Mouse (Mus musculus) liver, embryonic 14.5 days (tissue): ENCODE data around the gene Galnt10. TPM values are rescaled to one million over a fixed set of nuclear protein-coding genes. Genes with fewer than 3 reads are reported as not detected.

Experiments used
- ATAC-seq: fragments of 200-750 bp; cut with Nextera tagmentation; 2 replicates; pipeline ENCODE4 v1.8.0; 2017; ENCODE audit warnings: moderate number of reproducible peaks, mild to moderate bottlenecking, moderate library complexity; ENCODE audit not compliant: insufficient read depth
- DNase-seq, 3 experiments: peaks; one replicate each; pipeline ENCODE4 v3.0.0-alpha.2; 2012 to 2013; ENCODE audit warnings: low read depth in 3 of 3, low spot score in 3 of 3
- H3K27ac ChIP-seq: fragments of 300-500 bp; sonication (generic); 2 replicates; pipeline ENCODE4 v1.5.1; 2014; ENCODE audit warnings: moderate library complexity, mild to moderate bottlenecking, control low read depth, inconsistent platforms
- H3K27me3 ChIP-seq: fragments of 300-500 bp; sonication (generic); 2 replicates; pipeline ENCODE4 v1.6.1; 2014; ENCODE audit warnings: mild to moderate bottlenecking, low read length, moderate library complexity; ENCODE audit not compliant: control insufficient read depth, insufficient read depth
- H3K36me3 ChIP-seq: fragments of 300-500 bp; sonication (generic); replicated peaks from 2 replicates; pipeline ENCODE4 v1.6.1; 2014; ENCODE audit warnings: low read depth; ENCODE audit not compliant: control insufficient read depth, insufficient read depth
- H3K4me1 ChIP-seq, 2 experiments: fragments of 200-500 bp in 1 of 2; fragments of 300-500 bp in 1 of 2; sonication (generic) in 1 of 2; replicated peaks; 2 replicates each; pipeline ENCODE4 v1.6.1; 2012 to 2014; ENCODE audit warnings: antibody characterized with exemption in 1 of 2, inconsistent platforms in 1 of 2, low read length in 1 of 2; ENCODE audit not compliant: control insufficient read depth in 2 of 2, insufficient read depth in 2 of 2
- H3K4me2 ChIP-seq: fragments of 300-500 bp; sonication (generic); 2 replicates; pipeline ENCODE4 v1.6.1; 2014; ENCODE audit warnings: low read depth, mild to moderate bottlenecking, control low read depth, moderate library complexity
- H3K4me3 ChIP-seq, 2 experiments: fragments of 200-500 bp in 1 of 2; fragments of 300-500 bp in 1 of 2; sonication (generic) in 1 of 2; 2 replicates each; pipeline ENCODE4 v1.5.1; 2012 to 2014; ENCODE audit warnings: low read depth in 2 of 2, low read length in 2 of 2, mild to moderate bottlenecking in 2 of 2, control low read depth in 1 of 2, inconsistent platforms in 1 of 2, moderate library complexity in 1 of 2; ENCODE audit not compliant: insufficient read depth in 1 of 2
- H3K9ac ChIP-seq: fragments of 300-500 bp; sonication (generic); replicated peaks from 2 replicates; pipeline ENCODE4 v1.6.1; 2014; ENCODE audit warnings: mild to moderate bottlenecking, control low read depth, moderate library complexity
- H3K9me3 ChIP-seq: fragments of 300-500 bp; sonication (generic); 2 replicates; pipeline ENCODE4 v1.6.1; 2016; ENCODE audit warnings: low read length, mixed read lengths; ENCODE audit not compliant: control insufficient read depth
- CTCF ChIP-seq: IDR thresholded peaks from 2 replicates; pipeline ENCODE4 v1.5.1; 2016; ENCODE audit warnings: antibody characterized with exemption, low read depth, control low read depth
- EP300 ChIP-seq: IDR thresholded peaks from 2 replicates; pipeline ENCODE4 v1.6.1; 2016; ENCODE audit warnings: antibody characterized with exemption, low read depth
- WGBS: fragments of 180-500 bp; shearing (Covaris S2); extraction: QIAGEN DNeasy Blood & Tissue Kit; methylation state at CpG from one replicate; pipeline ENCODE4 v1.1.7; 2014; ENCODE audit not compliant: insufficient replicate concordance; 5-methylcytosine and 5-hydroxymethylcytosine counted together
- polyA plus RNA-seq, 2 experiments: library from polyadenylated mRNA; depleted of rRNA in 1 of 2; stranded (reverse) in 1 of 2; unstranded in 1 of 2; fragments of >200 nt; fragmentation: Nextera tagmentation in 1 of 2; extraction: Ambion mirVana in 1 of 2; gene quantifications; 2 replicates each; pipeline versions ENCODE4 v1.2.1 to v1.2.3; 2012 to 2014

Gene Galnt10
- polyA plus RNA-seq, 2 experiments, result 13.1 to 13.9 TPM

- H3K27ac ChIP-seq, result no peak overlapping the region
- ATAC-seq (no peak), DNase-seq (no peak)
- H3K4me2 ChIP-seq, result peak overlapping the region; percentile 13; the same call in 1 of the 2 replicates
- H3K36me3 ChIP-seq, result no peaks in the 10 kb centered on the region
- H3K4me1 ChIP-seq, result no peaks in the 10 kb centered on the region
- H3K9me3 ChIP-seq, result no peaks in the 10 kb centered on the region
- TF ChIP-seq CTCF, result no peak
- TF ChIP-seq EP300, result no peak
- no peak overlapping the region for H3K9ac ChIP-seq
- WGBS, result 1% methylated on average over 41 of the region's 41 CpGs
- H3K27me3 ChIP-seq, result peaks cover 70% of the 10 kb centered on the region
- peak overlapping the region in 1 of 2 experiments; percentile 25; a peak in 2 of 4 replicates for H3K4me3 ChIP-seq
Measured at GRCm38 (mm10) chr11:57827048-57827914, 182.0 kb downstream of the Galnt10 start.

- no peaks in the 10 kb centered on the region for H3K4me1 ChIP-seq
- no peaks in the 10 kb centered on the region for H3K36me3 ChIP-seq
- TF ChIP-seq EP300, result no peak
- TF ChIP-seq CTCF, result no peak
- H3K27ac ChIP-seq, result no peak overlapping the region
- DNase-seq, result no peak
- peak overlapping the region in 1 of 2 experiments; percentile 25; a peak in 2 of 4 replicates for H3K4me3 ChIP-seq
- no peak for ATAC-seq
- H3K9me3 ChIP-seq, result no peaks in the 10 kb centered on the region
- H3K27me3 ChIP-seq, result peaks cover 78% of the 10 kb centered on the region
- WGBS, result 2% methylated on average over 33 of the region's 33 CpGs
- H3K4me2 ChIP-seq, result no peak overlapping the region; the same call in 1 of the 2 replicates
- no peak overlapping the region for H3K9ac ChIP-seq
Measured at GRCm38 (mm10) chr11:57827915-57828545, 182.8 kb downstream of the Galnt10 start.

GRCm38 (mm10) chr11:57828955-57829870 is 184.0 kb downstream of the Galnt10 start:
- 4% methylated on average over 53 of the region's 53 CpGs for WGBS
- TF ChIP-seq CTCF, result no peak
- H3K9me3 ChIP-seq, result no peaks in the 10 kb centered on the region
- H3K9ac ChIP-seq, result no peak overlapping the region
- no peaks in the 10 kb centered on the region for H3K4me1 ChIP-seq
- H3K27me3 ChIP-seq, result peaks cover 90% of the 10 kb centered on the region
- no peak for ATAC-seq
- no peak for DNase-seq
- no peaks in the 10 kb centered on the region for H3K36me3 ChIP-seq
- H3K4me3 ChIP-seq, result no peak overlapping the region
- no peak overlapping the region for H3K4me2 ChIP-seq
- no peak overlapping the region for H3K27ac ChIP-seq

- H3K36me3 ChIP-seq, result no peaks in the 10 kb centered on the region
- no peak overlapping the region for H3K27ac ChIP-seq
- H3K9me3 ChIP-seq, result no peaks in the 10 kb centered on the region
- DNase-seq (no peak), ATAC-seq (no peak)
- TF ChIP-seq EP300 (no peak), CTCF (no peak)
- no peak overlapping the region for H3K4me2 ChIP-seq
- 22% methylated on average over 17 of the region's 17 CpGs for WGBS
- no peaks in the 10 kb centered on the region for H3K4me1 ChIP-seq
- peaks cover 94% of the 10 kb centered on the region for H3K27me3 ChIP-seq
- H3K4me3 ChIP-seq, result no peak overlapping the region
- no peak overlapping the region for H3K9ac ChIP-seq
Measured at GRCm38 (mm10) chr11:57829871-57830775, 184.9 kb downstream of the Galnt10 start.
